Mouse (Mus musculus) forebrain, embryonic 16.5 days (tissue): ENCODE results near the gene Bcdin3d. TPM values are rescaled to one million over a fixed set of nuclear protein-coding genes. Genes with fewer than 3 reads are reported as not detected.
A peak's percentile ranks its signal among the peaks of the same experiment; 100 is the strongest.

Source experiments
- ATAC-seq: fragments of 200-750 bp; cut with Nextera tagmentation; 2 replicates; pipeline ENCODE4 v1.8.0; 2017; ENCODE audit warnings: mild to moderate bottlenecking, moderate library complexity
- H3K27ac ChIP-seq: fragments of 300-500 bp; sonication (generic); 2 replicates; pipeline ENCODE4 v1.5.1; 2014; ENCODE audit warnings: low read length, control low read depth
- H3K27me3 ChIP-seq: fragments of 300-500 bp; sonication (generic); replicated peaks from 2 replicates; pipeline ENCODE4 v1.6.1; 2014; ENCODE audit warnings: low read length; ENCODE audit not compliant: control insufficient read depth, insufficient read depth
- H3K36me3 ChIP-seq: fragments of 300-500 bp; sonication (generic); 2 replicates; pipeline ENCODE4 v1.6.1; 2014; ENCODE audit not compliant: control insufficient read depth, insufficient read depth
- H3K4me1 ChIP-seq: fragments of 300-500 bp; sonication (generic); replicated peaks from 2 replicates; pipeline ENCODE4 v1.6.1; 2014; ENCODE audit warnings: low read length; ENCODE audit not compliant: control insufficient read depth, insufficient read depth
- H3K4me2 ChIP-seq: fragments of 300-500 bp; sonication (generic); 2 replicates; pipeline ENCODE4 v1.6.1; 2014; ENCODE audit warnings: mild to moderate bottlenecking, low read length, control low read depth
- H3K4me3 ChIP-seq: fragments of 300-500 bp; sonication (generic); replicated peaks from 2 replicates; pipeline ENCODE4 v1.5.1; 2014; ENCODE audit warnings: mild to moderate bottlenecking, low read length, control low read depth
- H3K9ac ChIP-seq: fragments of 300-500 bp; sonication (generic); replicated peaks from 2 replicates; pipeline ENCODE4 v1.6.1; 2014; ENCODE audit warnings: low read depth, low read length, control low read depth
- H3K9me3 ChIP-seq: fragments of 300-500 bp; sonication (generic); 2 replicates; pipeline ENCODE4 v1.6.1; 2016; ENCODE audit warnings: low read length; ENCODE audit not compliant: control insufficient read depth
- WGBS: fragments of 180-500 bp; shearing (Covaris S2); extraction: QIAGEN DNeasy Blood & Tissue Kit; methylation state at CpG from one replicate; pipeline ENCODE4 v1.1.7; 2014; 5-methylcytosine and 5-hydroxymethylcytosine counted together
- polyA plus RNA-seq: library from polyadenylated mRNA; unstranded; fragments of >200 nt; fragmentation: Nextera tagmentation; extraction: Ambion mirVana; gene quantifications from 2 replicates; pipeline ENCODE4 v1.2.1, GENCODE M21; 2015

Gene Bcdin3d
- polyA plus RNA-seq, 1 experiment from 2014 or later, result 24.4 TPM

- H3K4me1 ChIP-seq, result peaks cover 4% of the 10 kb centered on the region
- H3K9me3 ChIP-seq, result no peaks in the 10 kb centered on the region
- no peaks in the 10 kb centered on the region for H3K36me3 ChIP-seq
- H3K4me3 ChIP-seq, result no peak overlapping the region
- no peak overlapping the region for H3K9ac ChIP-seq
- no peak overlapping the region for H3K27ac ChIP-seq
- no peak for ATAC-seq
- 77% methylated on average over 13 of the region's 13 CpGs for WGBS
- H3K4me2 ChIP-seq, result no peak overlapping the region
- H3K27me3 ChIP-seq, result no peaks in the 10 kb centered on the region
Measured at GRCm38 (mm10) chr15:99463194-99463593, 11.3 kb downstream of the Bcdin3d start.

GRCm38 (mm10) chr15:99457606-99458401 lies 16.7 kb downstream of the Bcdin3d start, which contains the start of gene Nckap5l:
TSS of gene Nckap5l (minus strand) at chr15:99457748.
- ATAC-seq, result peak; percentile 96
- Histone ChIP-seq H3K36me3 (no peaks in the 10 kb centered on the region), H3K4me1 (peaks cover 31% of the 10 kb centered on the region), H3K27me3 (no peaks in the 10 kb centered on the region), H3K4me3 (peak within 1 kb of the TSS; percentile 80), H3K27ac (peak within 1 kb of the TSS; percentile 84), H3K4me2 (peak within 1 kb of the TSS; percentile 80), H3K9me3 (no peaks in the 10 kb centered on the region), H3K9ac (peak within 1 kb of the TSS; percentile 78)
- under 1% methylated on average over 43 of the region's 45 CpGs for WGBS

GRCm38 (mm10) chr15:99456963-99457605 lies 17.4 kb downstream of the Bcdin3d start:
- H3K27ac ChIP-seq, result peak overlapping the region; percentile 84
- WGBS, result 0% methylated on average over 42 of the region's 43 CpGs
- peak overlapping the region; percentile 78 for H3K9ac ChIP-seq
- peak overlapping the region; percentile 80 for H3K4me3 ChIP-seq
- H3K36me3 ChIP-seq, result no peaks in the 10 kb centered on the region
- peaks cover 34% of the 10 kb centered on the region for H3K4me1 ChIP-seq
- no peaks in the 10 kb centered on the region for H3K9me3 ChIP-seq
- H3K4me2 ChIP-seq, result peak overlapping the region; percentile 80
- peak; percentile 77 for ATAC-seq
- H3K27me3 ChIP-seq, result no peaks in the 10 kb centered on the region

- Histone ChIP-seq H3K9ac (peak overlapping the region; percentile 78), H3K36me3 (no peaks in the 10 kb centered on the region), H3K27ac (peak overlapping the region; percentile 84), H3K4me3 (peak overlapping the region; percentile 80), H3K4me2 (peak overlapping the region; percentile 80), H3K4me1 (peaks cover 34% of the 10 kb centered on the region), H3K9me3 (no peaks in the 10 kb centered on the region), H3K27me3 (no peaks in the 10 kb centered on the region)
- 15% methylated on average over 7 of the region's 7 CpGs for WGBS
- no peak for ATAC-seq
Measured at GRCm38 (mm10) chr15:99456338-99456962, 18.1 kb downstream of the Bcdin3d start.

- Histone ChIP-seq H3K4me1 (peaks cover 34% of the 10 kb centered on the region), H3K4me3 (no peak overlapping the region), H3K9ac (no peak overlapping the region), H3K4me2 (no peak overlapping the region), H3K27me3 (no peaks in the 10 kb centered on the region), H3K9me3 (no peaks in the 10 kb centered on the region), H3K27ac (no peak overlapping the region), H3K36me3 (no peaks in the 10 kb centered on the region)
- WGBS, result 75% methylated on average over 3 of the region's 3 CpGs
- ATAC-seq, result no peak
Measured at GRCm38 (mm10) chr15:99455415-99455814, 19.1 kb downstream of the Bcdin3d start.

GRCm38 (mm10) chr15:99454585-99455279 lies 19.8 kb downstream of the Bcdin3d start:
- ATAC-seq, result no peak

GRCm38 (mm10) chr15:99453153-99453900 lies 21.2 kb downstream of the Bcdin3d start:
- WGBS, result 79% methylated on average over 11 of the region's 11 CpGs
- no peak overlapping the region for H3K9ac ChIP-seq
- H3K4me1 ChIP-seq, result peaks cover 44% of the 10 kb centered on the region

More at GRCm38 (mm10) chr15:99454585-99455279, 19.8 kb downstream of the Bcdin3d start:
- Histone ChIP-seq H3K36me3 (no peaks in the 10 kb centered on the region), H3K4me1 (peaks cover 37% of the 10 kb centered on the region), H3K9ac (no peak overlapping the region; the same call in 1 of the 2 replicates), H3K4me2 (no peak overlapping the region), H3K27me3 (no peaks in the 10 kb centered on the region), H3K27ac (no peak overlapping the region; the same call in 1 of the 2 replicates), H3K4me3 (no peak overlapping the region), H3K9me3 (no peaks in the 10 kb centered on the region)
- 54% methylated on average over 7 of the region's 7 CpGs for WGBS

GRCm38 (mm10) chr15:99449751-99450280 lies 24.7 kb downstream of the Bcdin3d start:
- H3K4me2 ChIP-seq, result no peak overlapping the region
- no peak for ATAC-seq
- H3K27ac ChIP-seq, result peak overlapping the region; percentile 2
- H3K4me3 ChIP-seq, result no peak overlapping the region
- H3K9ac ChIP-seq, result no peak overlapping the region
- no peaks in the 10 kb centered on the region for H3K27me3 ChIP-seq
- peaks cover 22% of the 10 kb centered on the region for H3K4me1 ChIP-seq
- 85% methylated on average over 8 of the region's 8 CpGs for WGBS
- H3K9me3 ChIP-seq, result no peaks in the 10 kb centered on the region
- H3K36me3 ChIP-seq, result no peaks in the 10 kb centered on the region

More at GRCm38 (mm10) chr15:99453153-99453900, 21.2 kb downstream of the Bcdin3d start:
- no peaks in the 10 kb centered on the region for H3K36me3 ChIP-seq
- H3K9me3 ChIP-seq, result no peaks in the 10 kb centered on the region
- H3K27me3 ChIP-seq, result no peaks in the 10 kb centered on the region
- no peak overlapping the region for H3K4me2 ChIP-seq
- no peak overlapping the region for H3K4me3 ChIP-seq
- ATAC-seq, result no peak
- no peak overlapping the region for H3K27ac ChIP-seq
